Mouse (Mus musculus) neural tube, embryonic 11.5 days (tissue): ENCODE measurements at regions not wholly inside any gene's neighbourhood (a gene's known extent, or its start where the extent isn't known, plus 50 kb on each side); places are given as distances from the start of the nearest gene placed in this dataset.
"Not testable (repeated sequence)": the region's sequence is repeated elsewhere in the genome, so short reads cannot be mapped to it uniquely, and the experiment has no call there.

Experiments
- ATAC-seq: fragments of 200-750 bp; cut with Nextera tagmentation; 2 replicates; pipeline ENCODE4 v1.8.0; 2017; ENCODE audit warnings: moderate number of reproducible peaks, mild to moderate bottlenecking, moderate TSS enrichment, moderate library complexity; ENCODE audit not compliant: insufficient read depth, low FRiP score, low TSS enrichment
- DNase-seq: peaks from one replicate; pipeline ENCODE4 v3.0.0-alpha.2; 2015; ENCODE audit warnings: low spot score
- H3K27ac ChIP-seq: fragments of 300-500 bp; sonication (generic); 2 replicates; pipeline ENCODE4 v1.5.1; 2014; ENCODE audit warnings: low read depth, mild to moderate bottlenecking, low read length
- H3K27me3 ChIP-seq: fragments of 300-500 bp; sonication (generic); 2 replicates; pipeline ENCODE4 v1.6.1; 2014; ENCODE audit warnings: mild to moderate bottlenecking, low read length, mixed read lengths; ENCODE audit not compliant: control insufficient read depth, insufficient read depth
- H3K36me3 ChIP-seq: fragments of 300-500 bp; sonication (generic); 2 replicates; pipeline ENCODE4 v1.6.1; 2014; ENCODE audit warnings: mild to moderate bottlenecking, low read length, moderate library complexity, mixed read lengths; ENCODE audit not compliant: control insufficient read depth, insufficient read depth
- H3K4me1 ChIP-seq: fragments of 300-500 bp; sonication (generic); 2 replicates; pipeline ENCODE4 v1.6.1; 2014; ENCODE audit warnings: low read length, mixed read lengths; ENCODE audit not compliant: control insufficient read depth, insufficient read depth
- H3K4me2 ChIP-seq: fragments of 300-500 bp; sonication (generic); 2 replicates; pipeline ENCODE4 v1.6.1; 2014; ENCODE audit warnings: low read depth, mild to moderate bottlenecking, moderate library complexity
- H3K4me3 ChIP-seq: fragments of 300-500 bp; sonication (generic); 2 replicates; pipeline ENCODE4 v1.5.1; 2014; ENCODE audit warnings: low read depth, low read length
- H3K9ac ChIP-seq: fragments of 300-500 bp; sonication (generic); 2 replicates; pipeline ENCODE4 v1.6.1; 2014; ENCODE audit warnings: mild to moderate bottlenecking, low read length
- H3K9me3 ChIP-seq: fragments of 300-500 bp; sonication (generic); 2 replicates; pipeline ENCODE4 v1.6.1; 2016; ENCODE audit warnings: low read length; ENCODE audit not compliant: control insufficient read depth
- WGBS: fragments of 180-500 bp; shearing (Covaris S2); extraction: QIAGEN DNeasy Blood & Tissue Kit; methylation state at CpG from one replicate; pipeline ENCODE4 v1.1.7; 2014; 5-methylcytosine and 5-hydroxymethylcytosine counted together

DNA sequence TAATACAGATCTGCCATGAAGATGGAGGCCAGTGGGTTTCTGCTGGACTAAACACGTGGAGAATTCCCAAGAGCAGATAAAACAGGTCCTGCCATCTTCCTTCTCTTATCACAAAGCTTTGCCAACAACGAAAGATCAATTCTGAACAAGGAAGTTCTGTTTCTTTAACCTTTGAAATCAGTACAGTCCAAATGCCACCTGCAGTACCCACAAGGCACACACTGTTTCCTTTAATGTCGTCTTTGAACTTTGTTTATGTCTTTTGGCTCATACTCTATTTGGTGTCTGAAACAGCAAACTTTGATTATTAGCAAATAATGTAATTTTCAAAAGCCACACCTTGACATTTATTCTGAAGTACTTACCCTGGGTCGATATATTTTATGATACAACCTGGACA is 536.5 kb downstream of the Bckdhb start:
- DNase-seq, result no peak
- H3K4me3 ChIP-seq, result no peak overlapping the region
- ATAC-seq, result no peak

DNA sequence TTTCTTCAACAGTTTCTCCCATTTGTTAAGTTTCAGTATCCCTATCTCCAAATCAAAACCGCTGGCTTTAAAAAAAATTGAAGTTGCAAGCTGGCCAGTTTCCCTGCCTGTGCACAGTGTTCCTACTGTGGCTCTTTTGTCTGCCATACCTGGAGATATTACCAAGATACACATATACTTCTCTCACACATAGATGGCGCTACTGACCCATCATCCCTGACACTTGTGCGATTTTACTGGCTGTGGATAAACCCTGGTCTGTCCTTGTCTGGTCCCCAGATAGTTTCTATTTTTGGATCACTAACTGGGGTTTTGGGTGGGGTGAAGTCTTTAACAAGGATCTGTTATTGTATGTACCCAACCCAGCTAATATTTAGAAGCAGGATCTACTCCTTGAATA is 541.8 kb downstream of the Bckdhb start:
- Histone ChIP-seq H3K27me3 (no peaks in the 10 kb centered on the region), H3K9me3 (no peaks in the 10 kb centered on the region), H3K4me3 (no peak overlapping the region), H3K36me3 (no peaks in the 10 kb centered on the region), H3K27ac (no peak overlapping the region), H3K9ac (no peak overlapping the region), H3K4me1 (no peaks in the 10 kb centered on the region), H3K4me2 (no peak overlapping the region)
- WGBS, result 8% methylated on average over 3 of the region's 3 CpGs
- ATAC-seq, result 0 out of 2 replicates have a peak, but pooled peaks have one; percentile 22
- peak; percentile 14 for DNase-seq

More for the DNA sequence above, 536.5 kb downstream of the Bckdhb start:
- Histone ChIP-seq H3K27ac (no peak overlapping the region), H3K9me3 (no peaks in the 10 kb centered on the region), H3K4me1 (no peaks in the 10 kb centered on the region), H3K36me3 (no peaks in the 10 kb centered on the region), H3K27me3 (no peaks in the 10 kb centered on the region), H3K9ac (no peak overlapping the region), H3K4me2 (no peak overlapping the region)
- 78% methylated on average over 4 of the region's 4 CpGs for WGBS

DNA sequence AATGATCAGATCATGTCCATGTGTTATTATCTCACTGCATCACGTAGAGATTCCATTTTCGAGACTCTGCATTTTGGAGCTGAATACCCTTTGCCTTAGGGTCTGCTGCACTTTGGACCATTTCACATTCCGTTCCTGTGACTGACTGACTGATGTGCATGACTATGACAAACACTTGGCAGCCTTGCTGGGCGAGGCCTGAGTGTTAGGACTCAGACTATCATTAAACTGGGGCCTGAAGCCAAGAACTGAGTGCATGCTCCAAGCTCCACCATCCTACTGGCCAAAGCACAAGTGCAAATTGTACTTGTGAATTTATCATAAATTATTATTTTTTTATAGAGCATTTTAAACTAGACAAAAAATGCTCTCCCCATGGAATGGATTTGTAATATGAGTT is 547.8 kb downstream of the Bckdhb start:
- no peaks in the 10 kb centered on the region for H3K36me3 ChIP-seq
- WGBS, result 86% methylated on average over 4 of the region's 4 CpGs
- no peak overlapping the region for H3K4me2 ChIP-seq
- H3K4me1 ChIP-seq, result no peaks in the 10 kb centered on the region
- no peak overlapping the region for H3K9ac ChIP-seq
- ATAC-seq (no peak), DNase-seq (no peak)
- H3K4me3 ChIP-seq, result no peak overlapping the region
- no peaks in the 10 kb centered on the region for H3K9me3 ChIP-seq
- H3K27ac ChIP-seq, result no peak overlapping the region
- H3K27me3 ChIP-seq, result no peaks in the 10 kb centered on the region

DNA sequence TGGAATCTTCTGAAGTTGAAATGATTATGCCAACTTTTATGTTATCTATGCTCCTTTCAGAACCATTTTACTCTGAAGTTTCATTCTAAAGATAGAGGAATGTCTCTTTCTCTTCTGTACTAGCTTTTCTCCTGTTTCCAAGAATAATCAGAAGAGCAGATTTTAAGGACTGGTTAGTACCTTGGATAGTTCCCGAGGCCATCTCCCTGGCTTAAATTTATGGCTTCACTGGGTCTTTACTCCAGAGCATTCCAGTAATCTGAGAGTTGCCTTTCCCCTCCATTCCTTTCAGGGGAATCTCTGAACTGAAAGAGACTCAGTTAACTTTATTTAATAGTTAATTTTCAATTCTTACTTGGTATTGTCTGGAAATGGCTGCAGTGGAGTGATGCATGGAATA is 551.0 kb downstream of the Bckdhb start:
- Histone ChIP-seq H3K9ac (no peak overlapping the region), H3K27me3 (no peaks in the 10 kb centered on the region), H3K4me1 (no peaks in the 10 kb centered on the region), H3K4me2 (no peak overlapping the region), H3K36me3 (no peaks in the 10 kb centered on the region), H3K9me3 (no peaks in the 10 kb centered on the region), H3K27ac (no peak overlapping the region), H3K4me3 (no peak overlapping the region)
- ATAC-seq (no peak), DNase-seq (no peak)
- 54% methylated on average over 1 of the region's 1 CpGs for WGBS

DNA sequence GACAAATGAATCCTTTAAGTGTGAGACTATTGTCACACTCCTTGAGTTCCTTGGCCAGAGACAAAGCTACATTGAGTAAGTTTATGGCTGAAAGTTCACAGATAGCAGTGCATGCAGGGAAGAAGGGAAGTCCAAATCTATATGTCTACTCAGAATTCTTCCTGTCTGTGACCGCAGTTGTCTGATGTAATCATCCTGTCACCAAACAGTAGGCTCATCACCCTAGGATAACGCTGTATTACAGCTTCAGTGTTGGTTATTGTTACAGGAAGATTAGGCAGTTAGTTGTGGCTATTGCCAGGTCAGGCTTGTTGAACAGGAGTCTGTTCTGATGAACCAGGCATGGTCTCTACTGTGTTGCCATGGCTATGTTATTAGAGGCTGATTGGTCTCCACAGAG is 574.6 kb downstream of the Bckdhb start:
- no peak for DNase-seq
- H3K9ac ChIP-seq, result no peak overlapping the region
- no peak overlapping the region for H3K27ac ChIP-seq
- H3K9me3 ChIP-seq, result no peaks in the 10 kb centered on the region
- WGBS, result 96% methylated on average over 2 of the region's 2 CpGs
- H3K27me3 ChIP-seq, result no peaks in the 10 kb centered on the region
- no peaks in the 10 kb centered on the region for H3K4me1 ChIP-seq
- H3K4me2 ChIP-seq, result no peak overlapping the region
- H3K36me3 ChIP-seq, result no peaks in the 10 kb centered on the region
- no peak overlapping the region for H3K4me3 ChIP-seq
- ATAC-seq, result no peak

DNA sequence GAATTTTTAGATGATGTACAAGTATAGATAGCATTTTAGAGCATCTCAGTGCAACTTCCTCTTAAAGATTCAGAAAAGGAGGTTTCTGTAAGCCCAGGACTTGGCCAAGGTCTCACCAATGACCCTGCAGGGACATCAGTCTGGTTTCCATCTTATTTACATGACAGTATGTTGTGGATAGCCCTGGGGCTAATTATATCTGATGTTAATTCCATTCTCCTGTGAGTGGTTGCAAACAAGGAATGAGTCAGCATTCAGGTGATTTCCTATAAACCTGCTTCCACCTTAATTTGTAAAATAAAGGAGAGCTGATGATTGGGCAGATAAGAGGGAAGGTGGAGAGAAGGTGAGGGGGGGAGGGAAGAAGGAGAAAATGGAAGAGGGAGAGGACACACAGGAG is 578.0 kb downstream of the Bckdhb start:
- ATAC-seq, H3K4me3 ChIP-seq: not testable (repeated sequence)

DNA sequence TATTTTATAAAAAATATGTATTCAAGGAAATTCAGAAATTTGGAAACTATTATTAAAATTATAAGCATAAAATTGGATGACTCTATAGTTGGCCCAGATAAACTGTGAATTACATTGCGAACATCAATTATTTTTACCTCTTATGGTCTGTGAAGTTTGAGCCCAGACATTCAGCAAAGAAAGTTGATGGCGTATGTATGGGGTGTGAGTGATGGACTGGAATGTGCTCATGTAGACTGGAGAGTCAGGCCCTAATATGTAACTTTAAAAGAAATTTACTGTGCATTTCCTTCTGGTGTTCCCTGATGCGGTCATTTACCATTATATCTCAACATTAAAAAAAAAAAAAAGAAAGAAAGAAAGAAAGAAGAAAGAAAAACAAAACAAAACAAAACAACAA is 592.1 kb downstream of the Bckdhb start:
- no peak overlapping the region for H3K4me3 ChIP-seq
- WGBS, result 89% methylated on average over 3 of the region's 3 CpGs
- H3K27ac ChIP-seq, result no peak overlapping the region
- ATAC-seq, result no peak
- no peaks in the 10 kb centered on the region for H3K27me3 ChIP-seq
- H3K4me1 ChIP-seq, result no peaks in the 10 kb centered on the region
- H3K9me3 ChIP-seq, result no peaks in the 10 kb centered on the region
- H3K36me3 ChIP-seq, result no peaks in the 10 kb centered on the region
- no peak overlapping the region for H3K9ac ChIP-seq
- no peak for DNase-seq
- no peak overlapping the region for H3K4me2 ChIP-seq

More for the DNA sequence above, 578.0 kb downstream of the Bckdhb start:
- not testable (repeated sequence) for H3K36me3 ChIP-seq, H3K4me1 ChIP-seq, H3K4me2 ChIP-seq, H3K9me3 ChIP-seq, H3K9ac ChIP-seq, H3K27me3 ChIP-seq, DNase-seq, H3K27ac ChIP-seq

DNA sequence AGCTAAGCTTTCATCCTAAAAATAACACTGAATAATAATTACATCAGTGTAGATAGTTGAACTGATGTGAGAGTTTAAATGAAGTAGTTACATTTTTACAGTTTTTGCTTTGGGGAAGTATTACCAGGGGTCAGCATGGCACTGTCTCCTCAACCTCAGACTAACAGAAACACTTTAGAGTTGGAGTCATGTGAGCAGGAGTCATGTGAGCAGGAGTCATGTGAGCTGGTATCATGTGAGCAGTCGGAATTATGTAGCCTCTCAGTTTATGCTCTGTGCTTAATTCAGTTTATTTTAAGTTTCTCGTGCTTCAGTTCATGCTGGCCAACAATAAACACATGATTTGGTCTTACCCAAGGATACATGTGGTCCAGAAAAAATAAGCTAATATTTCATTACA is 620.5 kb downstream of the Bckdhb start:
- WGBS, result 77% methylated on average over 2 of the region's 2 CpGs
- ATAC-seq, result no peak

DNA sequence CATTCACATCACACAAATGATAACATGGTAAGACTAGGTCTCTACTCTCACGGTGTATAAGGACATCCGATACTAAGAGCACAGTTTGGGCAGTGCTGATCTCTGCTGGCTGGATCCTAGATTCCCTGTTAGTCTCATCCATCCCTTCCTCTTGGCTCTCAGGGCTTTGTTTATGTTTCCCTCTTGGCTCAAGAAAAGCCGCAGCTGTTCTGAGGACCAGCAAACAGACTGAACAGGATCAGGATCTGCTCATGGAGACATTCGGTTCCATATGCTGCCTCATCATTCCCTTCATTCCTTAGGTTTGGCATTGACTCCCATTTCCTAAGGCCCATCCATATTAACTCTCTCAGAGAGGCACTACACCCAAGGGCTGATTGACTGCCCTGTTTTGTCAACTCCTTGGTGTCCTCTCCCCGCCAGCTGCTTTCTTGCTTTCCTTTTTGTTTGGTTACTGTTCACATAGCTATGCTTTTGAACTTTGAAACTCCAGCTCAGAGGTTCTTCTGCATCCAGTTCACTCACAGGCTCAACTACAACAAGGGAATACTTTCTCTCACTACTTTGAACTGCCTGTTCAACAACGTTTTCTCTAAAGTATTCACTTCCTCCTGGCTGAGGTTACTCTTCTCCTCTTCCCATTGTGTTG is 623.2 kb downstream of the Bckdhb start:
- WGBS, result 81% methylated on average over 6 of the region's 6 CpGs
- Histone ChIP-seq H3K4me2 (no peak overlapping the region), H3K36me3 (no peaks in the 10 kb centered on the region), H3K9ac (no peak overlapping the region), H3K27ac (no peak overlapping the region), H3K4me1 (no peaks in the 10 kb centered on the region), H3K4me3 (no peak overlapping the region), H3K27me3 (no peaks in the 10 kb centered on the region), H3K9me3 (no peaks in the 10 kb centered on the region)
- DNase-seq (no peak), ATAC-seq (no peak)

More for the DNA sequence above, 620.5 kb downstream of the Bckdhb start:
- Histone ChIP-seq H3K27me3 (no peaks in the 10 kb centered on the region), H3K36me3 (no peaks in the 10 kb centered on the region), H3K9ac (no peak overlapping the region), H3K4me3 (no peak overlapping the region), H3K9me3 (no peaks in the 10 kb centered on the region), H3K27ac (no peak overlapping the region), H3K4me2 (no peak overlapping the region), H3K4me1 (no peaks in the 10 kb centered on the region)
- DNase-seq, result no peak
